Mouse (Mus musculus) lung, postnatal 0 days (tissue): ENCODE measurements at regions not wholly inside any gene's neighbourhood (a gene's known extent, or its start where the extent isn't known, plus 50 kb on each side); places are given as distances from the start of the nearest gene placed in this dataset.

Experiments
- ATAC-seq: fragments of 200-750 bp; cut with Nextera tagmentation; 2 replicates; pipeline ENCODE4 v1.8.0; 2017; ENCODE audit warnings: moderate library complexity
- DNase-seq: peaks from one replicate; pipeline ENCODE4 v3.0.0-alpha.2; 2016; ENCODE audit warnings: low spot score
- H3K27ac ChIP-seq: fragments of 300-500 bp; sonication (generic); 2 replicates; pipeline ENCODE4 v1.5.1; 2014; ENCODE audit warnings: antibody characterized with exemption, mild to moderate bottlenecking, low read length, mixed read lengths
- H3K27me3 ChIP-seq: fragments of 300-500 bp; sonication (generic); replicated peaks from 2 replicates; pipeline ENCODE4 v1.6.1; 2014; ENCODE audit warnings: low read length, mixed read lengths; ENCODE audit not compliant: insufficient read depth
- H3K36me3 ChIP-seq: fragments of 300-500 bp; sonication (generic); 2 replicates; pipeline ENCODE4 v1.6.1; 2014; ENCODE audit warnings: low read length, mixed read lengths; ENCODE audit not compliant: insufficient read depth
- H3K4me1 ChIP-seq: fragments of 300-500 bp; sonication (generic); 2 replicates; pipeline ENCODE4 v1.6.1; 2014; ENCODE audit warnings: antibody characterized with exemption, low read depth, low read length, mixed read lengths; ENCODE audit not compliant: insufficient read depth
- H3K4me2 ChIP-seq: fragments of 300-500 bp; sonication (generic); replicated peaks from 2 replicates; pipeline ENCODE4 v1.6.1; 2014; ENCODE audit warnings: low read depth, mild to moderate bottlenecking, low read length, moderate library complexity, mixed read lengths
- H3K4me3 ChIP-seq: fragments of 300-500 bp; sonication (generic); 2 replicates; pipeline ENCODE4 v1.5.1; 2014; ENCODE audit warnings: low read depth, low read length
- H3K9ac ChIP-seq: fragments of 300-500 bp; sonication (generic); replicated peaks from 2 replicates; pipeline ENCODE4 v1.6.1; 2014; ENCODE audit warnings: low read depth, mild to moderate bottlenecking
- H3K9me3 ChIP-seq: fragments of 300-500 bp; sonication (generic); 2 replicates; pipeline ENCODE4 v1.6.1; 2016; ENCODE audit warnings: low read length, mixed read lengths
- CTCF ChIP-seq: IDR thresholded peaks from 2 replicates; pipeline ENCODE4 v1.5.1; 2016; ENCODE audit warnings: antibody characterized with exemption, mild to moderate bottlenecking
- EP300 ChIP-seq: IDR thresholded peaks from 2 replicates; pipeline ENCODE4 v1.6.1; 2016; ENCODE audit warnings: antibody characterized with exemption, mild to moderate bottlenecking, control low read depth
- WGBS: fragments of 180-500 bp; shearing (Covaris S2); extraction: QIAGEN DNeasy Blood & Tissue Kit; methylation state at CpG from one replicate; pipeline ENCODE4 v1.1.7; 2014; 5-methylcytosine and 5-hydroxymethylcytosine counted together

DNA sequence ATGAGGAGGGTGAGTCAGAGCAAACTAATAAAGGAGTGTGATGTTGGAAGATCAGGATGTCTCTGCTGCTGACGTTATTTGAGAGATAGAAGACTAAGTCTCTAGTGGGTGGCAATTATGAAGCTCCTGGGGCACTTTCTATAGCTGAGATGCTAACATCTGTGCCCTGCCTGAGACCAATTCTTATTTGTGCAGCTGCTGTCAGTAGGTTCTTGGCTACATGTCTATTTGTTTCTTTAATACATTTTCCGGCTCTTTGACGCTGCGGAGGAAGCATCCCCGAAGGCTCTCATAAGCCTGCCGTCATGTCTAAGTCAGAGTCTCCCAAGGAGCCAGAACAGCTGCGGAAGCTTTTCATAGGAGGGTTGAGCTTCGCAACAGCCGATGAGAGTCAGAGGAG, 55.4 kb upstream of the Cast start:
- DNase-seq (no peak), ATAC-seq (no peak)
- no peaks in the 10 kb centered on the region for H3K36me3 ChIP-seq
- H3K4me2 ChIP-seq = no peak overlapping the region
- H3K4me3 ChIP-seq = no peak overlapping the region
- H3K27ac ChIP-seq = no peak overlapping the region
- TF ChIP-seq CTCF = no peak
- TF ChIP-seq EP300 = no peak
- WGBS = 79% methylated on average over 9 of the region's 9 CpGs
- no peaks in the 10 kb centered on the region for H3K9me3 ChIP-seq
- H3K27me3 ChIP-seq = no peaks in the 10 kb centered on the region
- no peaks in the 10 kb centered on the region for H3K4me1 ChIP-seq
- no peak overlapping the region for H3K9ac ChIP-seq

DNA sequence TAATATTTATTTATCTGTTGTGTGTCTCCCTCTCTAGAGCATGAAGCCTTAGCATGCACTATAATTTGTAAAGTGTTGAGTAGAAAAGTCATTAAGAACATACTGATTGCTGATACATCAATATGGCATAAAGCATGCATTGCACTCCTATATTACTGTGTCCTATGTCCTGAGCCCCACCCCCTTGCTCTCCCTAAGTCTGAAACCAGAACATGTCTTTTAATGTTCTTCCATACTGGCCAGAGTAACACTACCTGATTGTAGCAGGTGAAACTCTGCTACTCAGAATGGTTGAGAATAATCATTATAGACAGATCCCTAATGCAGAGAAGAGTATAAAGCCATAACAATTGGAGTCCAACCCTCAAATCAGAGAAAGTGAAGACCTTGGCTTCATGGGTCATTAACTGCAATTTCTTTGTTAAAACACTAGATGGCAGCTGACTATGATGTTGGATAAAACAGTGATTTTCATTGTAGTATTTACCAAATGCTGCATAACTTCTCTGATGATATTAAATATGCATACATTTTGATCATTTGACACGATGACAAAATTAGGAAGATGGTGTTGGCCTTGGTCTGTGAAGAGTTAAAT, 52.9 kb upstream of the Cast start:
- TF ChIP-seq CTCF (peak; percentile 62), EP300 (no peak)
- no peak overlapping the region for H3K9ac ChIP-seq
- 2% methylated on average over 1 of the region's 1 CpGs for WGBS
- no peak overlapping the region for H3K27ac ChIP-seq
- H3K9me3 ChIP-seq = no peaks in the 10 kb centered on the region
- ATAC-seq (no peak), DNase-seq (peak; percentile 65)
- no peak overlapping the region for H3K4me2 ChIP-seq
- no peaks in the 10 kb centered on the region for H3K36me3 ChIP-seq
- no peaks in the 10 kb centered on the region for H3K27me3 ChIP-seq
- H3K4me3 ChIP-seq = no peak overlapping the region
- H3K4me1 ChIP-seq = no peaks in the 10 kb centered on the region
